Mouse (Mus musculus) E14TG2a.4 (cell line): ENCODE data around the gene Elavl3.
A peak's percentile ranks its signal among the peaks of the same experiment; 100 is the strongest.
"Not testable (repeated sequence)": the region's sequence is repeated elsewhere in the genome, so short reads cannot be mapped to it uniquely, and the experiment has no call there.

Source experiments
- H3K27me3 ChIP-seq: 2 replicates; pipeline ENCODE4 v1.6.1; 2014; ENCODE audit warnings: low read length, control low read depth; ENCODE audit not compliant: insufficient read depth
- H3K36me3 ChIP-seq: 2 replicates; pipeline ENCODE4 v1.6.1; 2014; ENCODE audit warnings: low read length, control low read depth; ENCODE audit not compliant: insufficient read depth
- H3K4me1 ChIP-seq: replicated peaks from 2 replicates; pipeline ENCODE4 v1.6.1; 2014; ENCODE audit warnings: low read depth, low read length, control low read depth
- H3K4me3 ChIP-seq: replicated peaks from 2 replicates; pipeline ENCODE4 v1.5.1; 2014; ENCODE audit warnings: mild to moderate bottlenecking, low read length
- H3K9me3 ChIP-seq: 2 replicates; pipeline ENCODE4 v1.6.1; 2014; ENCODE audit warnings: low read length, control low read depth
- CTCF ChIP-seq: conservative IDR thresholded peaks from 2 replicates; pipeline ENCODE4 v1.5.1; 2014; ENCODE audit warnings: low read length
- NANOG ChIP-seq: IDR thresholded peaks from 2 replicates; pipeline ENCODE4 v1.6.1; 2014; ENCODE audit warnings: borderline replicate concordance, low read length, mixed read lengths
- POU5F1 ChIP-seq: IDR thresholded peaks from 2 replicates; pipeline ENCODE4 v1.6.1; 2014; ENCODE audit warnings: low read length, borderline replicate concordance

Elavl3 gene

DNA sequence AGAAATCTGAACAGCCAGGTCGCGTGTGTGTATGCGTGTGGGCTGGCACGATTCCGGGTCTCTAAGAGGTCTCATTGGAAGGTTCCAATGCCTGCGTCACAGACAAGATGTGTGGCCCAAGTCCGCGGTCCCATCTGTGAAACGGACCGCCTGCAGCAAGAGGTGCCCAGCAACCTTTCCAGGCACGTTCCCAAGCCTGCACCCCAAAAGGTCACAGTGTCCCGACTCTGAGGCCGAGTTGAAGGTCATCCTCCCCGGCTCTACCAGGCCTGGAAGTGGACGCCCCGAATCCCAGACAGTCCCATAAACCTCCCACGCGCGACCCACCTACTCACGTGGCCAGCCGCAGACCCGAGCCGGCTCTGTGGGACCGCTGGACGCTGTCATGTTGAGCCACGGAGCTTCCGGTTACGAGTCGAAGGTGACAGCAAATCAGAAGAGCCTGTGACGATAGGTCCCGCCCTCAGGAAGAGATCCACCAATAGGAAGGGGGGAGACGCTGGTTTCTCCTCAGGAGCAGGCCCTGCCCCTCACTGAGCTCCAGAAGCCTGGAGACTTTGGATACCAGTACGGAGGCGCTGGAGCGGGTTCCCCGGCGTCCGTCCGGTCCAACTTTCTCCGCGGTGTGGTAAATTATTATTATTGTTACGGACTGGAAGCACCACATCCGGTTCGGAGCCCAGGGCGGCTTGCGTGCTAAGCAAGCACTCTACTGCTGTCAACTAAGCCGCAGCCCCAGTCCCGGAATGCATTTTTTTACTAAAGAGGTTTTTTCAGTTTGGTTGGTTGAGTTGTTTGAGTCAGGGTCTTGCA is 33.4 kb upstream of the Elavl3 start, which contains the start of gene Ecsit:
Gene Ecsit (minus strand): TSS at position 417 of the 813 bp plus-strand sequence.
- H3K9me3 ChIP-seq: no peaks in the 10 kb centered on the region
- H3K27me3 ChIP-seq: no peaks in the 10 kb centered on the region
- peaks cover 34% of the 10 kb centered on the region for H3K36me3 ChIP-seq
- H3K4me3 ChIP-seq: peak within 1 kb of the TSS; percentile 95
- TF ChIP-seq POU5F1 (no peak), NANOG (no peak)
- H3K4me1 ChIP-seq: peaks cover 25% of the 10 kb centered on the region

DNA sequence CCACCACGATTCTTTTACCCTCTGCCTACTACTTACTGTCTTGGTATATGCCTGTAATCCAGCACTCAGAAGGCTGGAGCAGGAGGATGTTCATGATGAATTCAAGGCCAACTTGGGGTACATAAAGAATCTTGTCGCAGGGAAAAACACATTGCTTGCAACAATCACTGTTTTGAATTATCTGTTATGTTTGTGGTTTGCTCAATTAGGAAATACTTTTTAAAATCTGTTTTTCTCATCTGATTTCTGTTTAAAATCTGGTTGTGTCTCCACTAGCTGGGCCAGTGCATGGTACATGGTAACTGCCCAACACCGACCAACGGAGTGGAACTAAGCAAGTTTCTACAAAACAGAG is 32.8 kb upstream of the Elavl3 start:
- peaks cover 40% of the 10 kb centered on the region for H3K36me3 ChIP-seq
- no peaks in the 10 kb centered on the region for H3K9me3 ChIP-seq
- peak overlapping the region; percentile 95 for H3K4me3 ChIP-seq
- peaks cover 25% of the 10 kb centered on the region for H3K4me1 ChIP-seq
- no peaks in the 10 kb centered on the region for H3K27me3 ChIP-seq
- TF ChIP-seq POU5F1 (no peak), NANOG (no peak), CTCF (no peak)

DNA sequence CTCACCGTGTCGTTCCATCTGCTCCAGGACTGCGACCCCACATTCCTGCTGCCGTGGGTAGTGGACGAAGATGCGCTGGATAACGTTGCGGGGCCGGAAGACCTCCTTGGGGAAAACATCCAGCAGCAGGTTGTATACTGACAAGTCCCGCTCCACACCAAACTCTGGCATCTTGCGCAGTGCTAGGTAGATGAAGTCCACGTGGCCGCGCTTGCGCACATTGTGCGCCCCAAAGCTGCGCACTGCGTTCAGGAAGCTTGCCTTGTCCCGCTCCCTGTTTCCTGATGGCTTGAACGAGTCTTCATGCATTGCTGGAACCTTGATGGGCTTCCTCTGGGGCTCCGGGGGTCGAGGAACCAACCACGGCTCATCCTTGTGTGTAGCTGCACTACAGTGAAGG is 24.4 kb upstream of the Elavl3 start:
- Histone ChIP-seq H3K4me1 (peaks cover 37% of the 10 kb centered on the region), H3K9me3 (no peaks in the 10 kb centered on the region), H3K4me3 (peak overlapping the region; percentile 70), H3K36me3 (peaks cover 76% of the 10 kb centered on the region), H3K27me3 (no peaks in the 10 kb centered on the region)
- TF ChIP-seq POU5F1 (no peak), NANOG (no peak), CTCF (no peak)

DNA sequence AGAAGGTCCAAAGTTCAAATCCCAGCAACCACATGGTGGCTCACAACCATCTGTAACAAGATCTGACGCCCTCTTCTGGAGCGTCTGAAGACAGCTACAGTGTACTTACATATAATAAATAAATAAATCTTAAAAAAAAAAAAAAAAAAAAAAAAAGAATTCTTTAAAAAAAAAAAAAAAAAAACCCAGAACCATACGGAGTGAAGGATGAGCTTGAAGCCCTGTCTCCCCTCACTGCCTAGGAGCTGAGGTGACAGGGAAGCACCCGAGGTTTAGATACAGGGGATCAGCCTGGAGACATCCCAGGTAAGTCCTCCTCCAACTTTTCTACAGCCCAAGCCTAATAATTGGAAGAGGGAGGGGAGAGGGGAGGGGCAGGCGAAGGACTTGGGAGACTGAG is 24.0 kb upstream of the Elavl3 start:
- H3K4me1 ChIP-seq: peaks cover 37% of the 10 kb centered on the region
- not testable (repeated sequence) for H3K27me3 ChIP-seq, H3K9me3 ChIP-seq
- H3K4me3 ChIP-seq: peak overlapping the region; percentile 70
- H3K36me3 ChIP-seq: peaks cover 73% of the 10 kb centered on the region

DNA sequence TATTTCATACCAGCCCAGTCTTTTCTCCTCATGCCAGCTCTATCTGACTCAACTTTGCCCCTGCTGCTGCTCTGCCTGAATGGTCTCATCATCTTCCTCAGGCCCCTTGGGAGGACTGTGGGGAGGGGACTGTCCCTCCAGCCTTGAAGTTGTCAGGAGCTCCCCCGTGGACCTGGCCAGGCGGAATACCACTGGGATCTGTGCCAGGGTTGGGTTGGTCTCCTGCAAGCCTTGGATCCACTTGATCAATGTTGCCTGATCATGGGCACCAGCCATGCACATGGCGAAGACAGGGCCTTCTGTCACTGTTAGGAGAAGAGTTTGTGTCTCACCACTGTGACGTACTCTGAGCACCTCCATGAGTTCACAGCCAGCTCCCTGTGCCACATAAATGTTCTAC is 20.5 kb upstream of the Elavl3 start:
- Histone ChIP-seq H3K27me3 (no peaks in the 10 kb centered on the region), H3K4me3 (peak overlapping the region; percentile 95; the same call in 1 of the 2 replicates), H3K9me3 (no peaks in the 10 kb centered on the region), H3K36me3 (peaks cover 70% of the 10 kb centered on the region), H3K4me1 (peaks cover 49% of the 10 kb centered on the region)
- TF ChIP-seq POU5F1 (no peak), CTCF (no peak), NANOG (no peak)

DNA sequence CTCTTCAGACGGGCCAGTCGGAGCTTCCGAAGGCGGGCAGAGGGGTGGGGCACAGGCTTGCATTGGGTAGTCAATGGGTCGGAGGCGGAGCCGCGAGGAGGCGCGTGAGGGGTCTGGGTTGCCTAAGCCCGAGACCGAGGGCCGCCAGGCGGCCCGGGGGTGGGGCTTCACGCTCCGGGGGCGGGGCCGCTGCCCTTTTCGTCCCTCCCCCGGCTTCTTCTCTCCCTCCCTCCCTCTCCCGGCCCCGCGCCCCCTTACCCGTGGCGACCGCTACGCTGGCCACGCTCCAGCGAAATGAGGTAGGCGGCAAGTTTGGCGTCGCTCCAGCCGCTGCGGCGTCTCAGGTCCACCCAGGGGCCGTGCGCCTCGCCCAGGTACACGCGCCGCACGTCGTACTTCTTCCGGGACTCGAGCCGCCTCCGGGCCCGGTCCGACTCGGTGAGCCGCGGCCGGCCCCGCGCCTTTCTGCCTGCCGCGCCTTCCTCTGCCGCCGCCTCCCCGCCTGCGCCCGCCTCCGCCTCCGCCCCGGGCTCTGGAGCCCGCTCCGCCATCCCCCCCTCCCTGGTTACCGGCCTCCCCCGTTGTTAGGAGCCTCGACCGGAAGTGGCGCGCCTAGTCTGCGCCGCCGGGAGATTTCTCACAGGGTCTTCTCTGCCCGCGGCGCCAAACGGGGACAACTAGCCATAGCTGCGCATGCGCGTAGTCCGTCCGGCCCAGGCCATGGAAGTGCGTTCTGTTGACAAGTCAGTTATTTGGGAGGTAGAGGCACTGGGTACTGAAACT is 19.2 kb upstream of the Elavl3 start, which contains the start of the genes Gm49318 and Zfp653:
Gene Gm49318 (minus strand): TSS at position 469 of the 783 bp plus-strand sequence.
Gene Zfp653 (minus strand): TSS at position 586 of the 783 bp plus-strand sequence.
- Histone ChIP-seq H3K4me3 (peak within 1 kb of the TSS; percentile 95), H3K9me3 (no peaks in the 10 kb centered on the region), H3K27me3 (no peaks in the 10 kb centered on the region), H3K4me1 (peaks cover 45% of the 10 kb centered on the region), H3K36me3 (peaks cover 73% of the 10 kb centered on the region)
- no peak for TF ChIP-seq POU5F1
- TF ChIP-seq CTCF: no peak
- no peak for TF ChIP-seq NANOG

DNA sequence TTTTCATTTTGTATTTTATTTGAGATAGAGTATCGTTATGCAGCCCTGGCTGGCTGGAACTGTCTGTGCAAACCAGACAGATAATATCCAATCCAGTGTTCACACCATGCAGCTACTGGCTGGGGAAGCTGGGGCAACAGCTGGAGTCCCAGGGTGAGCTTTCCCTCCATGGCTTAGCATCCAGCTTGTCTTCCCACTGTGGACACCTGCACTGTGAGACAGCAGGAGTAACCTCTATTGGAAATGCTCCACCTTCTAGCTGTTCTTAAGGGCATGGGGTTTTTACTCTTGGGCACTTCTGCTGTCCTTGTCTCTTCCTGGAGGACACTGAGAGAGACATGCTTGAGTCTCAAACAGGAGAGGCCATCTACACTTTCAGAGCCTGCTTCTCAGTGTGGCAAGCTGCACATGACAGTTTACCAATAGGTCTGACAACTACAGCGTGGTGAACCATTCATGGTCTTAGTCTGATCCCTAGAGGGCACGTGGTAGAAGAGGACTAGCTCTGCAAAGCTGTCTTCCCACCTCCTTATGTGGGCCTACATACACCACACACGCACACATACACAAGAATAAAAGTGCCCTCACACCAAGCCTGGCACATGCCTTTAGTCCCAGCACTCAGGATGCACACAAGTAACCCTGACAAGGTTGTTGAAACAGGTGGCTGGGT is 18.2 kb upstream of the Elavl3 start:
- Histone ChIP-seq H3K4me3 (peak overlapping the region; percentile 95), H3K36me3 (peaks cover 80% of the 10 kb centered on the region), H3K4me1 (peaks cover 48% of the 10 kb centered on the region), H3K27me3 (no peaks in the 10 kb centered on the region), H3K9me3 (no peaks in the 10 kb centered on the region)
- TF ChIP-seq CTCF: no peak
- TF ChIP-seq NANOG: no peak
- no peak for TF ChIP-seq POU5F1

DNA sequence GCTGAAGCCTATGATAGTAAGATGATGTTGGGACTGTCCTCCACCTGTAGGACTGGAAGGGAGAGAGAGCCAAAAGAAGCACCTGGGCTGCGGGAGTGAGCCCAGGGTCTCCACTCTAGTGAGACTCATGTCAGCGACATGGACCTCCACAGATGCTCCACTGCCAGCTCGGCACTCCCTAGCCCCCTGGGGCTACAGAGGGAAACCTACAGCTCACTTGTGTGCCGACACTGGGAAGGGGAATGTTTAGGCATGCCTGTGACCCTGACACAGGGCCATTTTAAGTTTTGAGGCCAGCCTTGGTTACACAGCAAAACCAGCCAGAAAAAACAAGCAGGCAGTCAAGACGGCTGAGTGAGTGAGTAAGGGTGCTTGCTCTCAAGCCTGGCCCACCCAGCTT is 15.4 kb upstream of the Elavl3 start:
- H3K27me3 ChIP-seq: no peaks in the 10 kb centered on the region
- TF ChIP-seq POU5F1 (no peak), NANOG (no peak)
- no peak overlapping the region for H3K4me3 ChIP-seq
- peaks cover 41% of the 10 kb centered on the region for H3K4me1 ChIP-seq
- no peaks in the 10 kb centered on the region for H3K9me3 ChIP-seq
- H3K36me3 ChIP-seq: peaks cover 80% of the 10 kb centered on the region
